Mouse (Mus musculus) C2C12 (cell line): Measurements from ENCODE around the gene Ccdc80. TPM values are rescaled to one million over a fixed set of nuclear protein-coding genes. Genes with fewer than 3 reads are reported as not detected.
A peak's percentile ranks its signal among the peaks of the same experiment; 100 is the strongest.

Experiments
- H3K27me3 ChIP-seq: one replicate; pipeline ENCODE4 v1.6.1; 2011; ENCODE audit not compliant: control insufficient read depth, insufficient read depth, insufficient read length
- H3K36me3 ChIP-seq: one replicate; pipeline ENCODE4 v1.6.1; 2011; ENCODE audit not compliant: control insufficient read depth, insufficient read depth
- H3K4me3 ChIP-seq: one replicate; pipeline ENCODE4 v1.5.1; 2011; ENCODE audit warnings: mild to moderate bottlenecking, control low read depth; ENCODE audit not compliant: poor library complexity, insufficient read depth, severe bottlenecking
- H3K79me2 ChIP-seq: one replicate; pipeline ENCODE4 v1.6.1; 2011; ENCODE audit not compliant: control insufficient read depth, insufficient read depth
- H3K79me3 ChIP-seq: one replicate; pipeline ENCODE4 v1.6.1; 2011; ENCODE audit warnings: low read depth, control low read depth
- H3ac ChIP-seq: one replicate; pipeline ENCODE3; 2011; ENCODE audit warnings: low read depth; ENCODE audit not compliant: control insufficient read depth, insufficient read length
- CEBPB ChIP-seq: IDR thresholded peaks from one replicate; pipeline ENCODE4 v1.6.1; 2011; ENCODE audit warnings: low read depth, mild to moderate bottlenecking, control low read depth, moderate library complexity
- CTCF ChIP-seq: IDR thresholded peaks from one replicate; pipeline ENCODE4 v1.5.1; 2011; ENCODE audit not compliant: control insufficient read depth, insufficient read depth, insufficient read length
- FOSL1 ChIP-seq: IDR thresholded peaks from one replicate; pipeline ENCODE4 v1.8.0; 2011; ENCODE audit warnings: mild to moderate bottlenecking, low read length; ENCODE audit not compliant: poor library complexity, insufficient read depth, severe bottlenecking
- MAX ChIP-seq: IDR thresholded peaks from one replicate; pipeline ENCODE4 v1.6.1; 2011; ENCODE audit warnings: mild to moderate bottlenecking, control low read depth
- MYOD1 ChIP-seq: IDR thresholded peaks from one replicate; pipeline ENCODE4 v1.6.1; 2011; ENCODE audit warnings: low read depth; ENCODE audit not compliant: control insufficient read depth, insufficient read length
- MYOG ChIP-seq: IDR thresholded peaks from one replicate; pipeline ENCODE4 v1.6.1; 2011; ENCODE audit not compliant: control insufficient read depth, insufficient read length; ENCODE audit errors: extremely low read depth
- USF1 ChIP-seq: IDR thresholded peaks from one replicate; pipeline ENCODE4 v1.6.1; 2011; ENCODE audit warnings: low read depth, mild to moderate bottlenecking, control low read depth, moderate library complexity
- polyA plus RNA-seq: library from polyadenylated mRNA; unstranded; fragments of >200 nt; fragmentation: generic; extraction: Trizol; gene quantifications from one replicate; pipeline ENCODE4 v1.2.1, GENCODE M21; 2012; ENCODE audit warnings: missing spikeins

The Ccdc80 gene
- polyA plus RNA-seq, 1 experiment: 5.8 TPM

DNA sequence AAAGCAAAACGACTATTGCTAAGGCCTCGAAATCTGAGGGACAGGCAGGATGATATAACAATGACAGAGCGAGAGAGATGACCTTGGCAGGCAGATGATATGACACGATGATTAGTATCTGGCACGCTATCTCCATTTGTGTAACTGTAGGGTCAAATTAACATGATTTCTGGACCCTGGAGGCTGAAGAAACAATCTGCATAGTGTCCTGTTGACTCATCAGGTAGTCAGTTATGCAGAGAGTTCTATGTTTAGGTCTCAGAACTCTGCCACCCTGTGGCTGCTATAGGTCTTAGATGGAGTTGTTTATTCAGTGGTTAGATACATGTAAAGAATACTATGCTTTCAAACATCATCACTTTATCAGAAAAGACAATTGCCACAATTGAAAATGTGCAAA is 48.5 kb downstream of the Ccdc80 start:
- peaks cover 31% of the 10 kb centered on the region for H3K36me3 ChIP-seq
- H3ac ChIP-seq: no peak overlapping the region
- no peaks in the 10 kb centered on the region for H3K79me3 ChIP-seq

DNA sequence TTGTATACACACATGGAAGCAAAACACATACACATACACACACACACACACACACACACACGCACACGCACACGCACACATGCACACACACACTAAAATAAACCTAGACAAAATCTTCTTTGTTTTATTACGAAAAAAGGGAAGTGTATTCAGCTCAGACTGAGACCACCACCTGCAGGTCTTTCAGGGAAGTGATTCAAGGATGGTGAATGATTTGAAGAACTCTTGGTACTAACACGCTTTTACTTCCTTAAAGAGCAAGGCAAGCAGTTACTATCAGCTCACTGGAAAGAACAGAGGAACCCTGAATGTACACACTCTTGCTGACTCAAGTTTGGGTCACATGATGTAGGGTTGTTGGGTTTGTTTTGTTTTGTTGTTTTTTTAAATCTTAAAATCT is 49.4 kb downstream of the Ccdc80 start:
- no peak for TF ChIP-seq MAX
- TF ChIP-seq MYOD1: no peak
- no peak for TF ChIP-seq CEBPB
- TF ChIP-seq USF1: no peak
- TF ChIP-seq CTCF: no peak
- TF ChIP-seq MYOG: no peak
- no peak for TF ChIP-seq FOSL1
- no peaks in the 10 kb centered on the region for H3K27me3 ChIP-seq
- peaks cover 31% of the 10 kb centered on the region for H3K36me3 ChIP-seq
- H3K79me2 ChIP-seq: no peaks in the 10 kb centered on the region
- no peaks in the 10 kb centered on the region for H3K79me3 ChIP-seq
- H3K4me3 ChIP-seq: no peak overlapping the region
- H3ac ChIP-seq: no peak overlapping the region

More for the DNA sequence above, 48.5 kb downstream of the Ccdc80 start:
- Histone ChIP-seq H3K27me3 (no peaks in the 10 kb centered on the region), H3K4me3 (no peak overlapping the region), H3K79me2 (no peaks in the 10 kb centered on the region)
- peak; percentile 29 for TF ChIP-seq CEBPB
- no peak for TF ChIP-seq CTCF

DNA sequence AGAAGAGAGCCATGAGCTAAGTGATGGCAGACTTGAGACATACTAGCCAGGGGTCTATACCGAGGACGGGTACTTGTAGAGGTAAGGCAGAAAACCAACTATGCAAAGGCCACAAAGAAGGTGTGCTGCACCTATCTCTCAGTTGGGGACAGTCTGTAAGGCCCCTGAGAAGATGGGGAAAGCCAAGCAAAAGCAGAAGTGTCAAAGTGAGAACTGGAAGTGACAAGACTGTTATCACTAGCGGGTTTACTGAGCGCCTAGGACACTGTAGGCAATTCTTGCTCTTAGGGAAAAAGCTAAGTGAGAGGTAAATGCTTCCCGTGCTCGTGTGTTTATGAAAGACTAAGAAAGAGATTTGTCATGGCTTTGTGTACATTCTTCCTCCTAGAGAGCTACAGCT is 51.9 kb downstream of the Ccdc80 start:
- no peak for TF ChIP-seq MYOD1
- no peak for TF ChIP-seq MAX
- no peak for TF ChIP-seq FOSL1
- no peak for TF ChIP-seq MYOG
- TF ChIP-seq USF1: no peak
- no peak for TF ChIP-seq CTCF
- TF ChIP-seq CEBPB: no peak
- Histone ChIP-seq H3K79me3 (no peaks in the 10 kb centered on the region), H3K36me3 (peaks cover 27% of the 10 kb centered on the region), H3ac (no peak overlapping the region), H3K4me3 (no peak overlapping the region), H3K27me3 (no peaks in the 10 kb centered on the region), H3K79me2 (no peaks in the 10 kb centered on the region)

DNA sequence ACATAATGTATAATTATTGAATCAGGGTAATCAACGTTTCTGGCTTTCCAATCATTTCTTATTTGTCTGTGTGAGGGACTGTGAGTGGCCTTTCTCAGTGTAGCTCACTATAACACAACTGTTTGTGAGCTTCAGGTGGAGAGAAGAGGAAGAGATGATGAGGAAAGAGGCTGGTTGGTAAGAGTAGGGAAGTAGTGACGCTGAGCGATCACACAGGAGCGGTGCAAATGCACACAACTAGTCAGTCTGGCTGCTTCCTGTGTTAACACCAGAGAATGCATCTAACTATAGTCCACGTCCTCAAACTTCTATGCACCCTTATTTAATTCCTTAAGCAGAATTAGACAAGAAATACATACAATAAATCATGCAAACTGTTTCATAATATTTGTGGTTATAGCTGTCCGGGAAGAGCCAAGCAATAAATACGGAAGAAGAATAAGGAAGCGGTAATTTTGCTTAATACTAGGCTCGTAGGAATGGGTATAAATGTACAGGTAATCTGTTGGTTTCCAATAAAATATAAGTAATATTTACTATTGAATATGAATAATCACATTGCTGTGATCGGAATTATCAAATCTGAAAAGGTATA is 55.4 kb downstream of the Ccdc80 start:
- Histone ChIP-seq H3K79me2 (no peaks in the 10 kb centered on the region), H3K27me3 (no peaks in the 10 kb centered on the region), H3K36me3 (peaks cover 26% of the 10 kb centered on the region), H3K4me3 (no peak overlapping the region), H3ac (no peak overlapping the region), H3K79me3 (no peaks in the 10 kb centered on the region)
- no peak for TF ChIP-seq CEBPB
- TF ChIP-seq MYOG: no peak
- TF ChIP-seq USF1: no peak
- no peak for TF ChIP-seq CTCF
- no peak for TF ChIP-seq MYOD1
- TF ChIP-seq MAX: no peak
- no peak for TF ChIP-seq FOSL1

DNA sequence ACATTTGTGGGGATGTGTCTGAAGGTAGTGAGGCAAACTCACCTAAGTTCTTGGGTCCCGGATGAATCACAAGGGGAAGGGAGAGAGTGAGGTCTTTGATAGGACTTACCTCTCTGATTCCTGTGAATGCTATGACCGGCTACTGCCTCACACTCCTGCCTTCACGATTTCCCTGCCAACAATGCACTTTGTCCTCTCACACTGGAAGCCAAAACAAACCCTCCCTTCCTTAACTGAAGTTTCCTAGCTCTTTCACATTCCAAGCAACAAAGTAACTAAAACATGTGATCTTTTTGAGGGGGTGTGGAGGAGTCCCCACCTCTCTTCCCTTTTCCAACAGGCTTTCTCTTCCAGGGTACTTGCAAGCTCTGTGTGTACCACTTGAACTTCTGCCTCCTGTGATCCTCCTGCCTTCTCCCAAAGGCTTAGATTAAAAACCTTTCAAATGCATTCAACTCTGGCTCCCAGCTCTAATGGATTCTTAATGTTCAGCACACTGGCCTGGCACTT is 61.6 kb downstream of the Ccdc80 start:
- TF ChIP-seq FOSL1 (no peak), MAX (no peak)
- no peak overlapping the region for H3K4me3 ChIP-seq
- H3K27me3 ChIP-seq: no peaks in the 10 kb centered on the region
- H3K79me2 ChIP-seq: peaks cover 19% of the 10 kb centered on the region
- H3K79me3 ChIP-seq: peaks cover 10% of the 10 kb centered on the region
- H3K36me3 ChIP-seq: peaks cover 10% of the 10 kb centered on the region
- H3ac ChIP-seq: no peak overlapping the region

DNA sequence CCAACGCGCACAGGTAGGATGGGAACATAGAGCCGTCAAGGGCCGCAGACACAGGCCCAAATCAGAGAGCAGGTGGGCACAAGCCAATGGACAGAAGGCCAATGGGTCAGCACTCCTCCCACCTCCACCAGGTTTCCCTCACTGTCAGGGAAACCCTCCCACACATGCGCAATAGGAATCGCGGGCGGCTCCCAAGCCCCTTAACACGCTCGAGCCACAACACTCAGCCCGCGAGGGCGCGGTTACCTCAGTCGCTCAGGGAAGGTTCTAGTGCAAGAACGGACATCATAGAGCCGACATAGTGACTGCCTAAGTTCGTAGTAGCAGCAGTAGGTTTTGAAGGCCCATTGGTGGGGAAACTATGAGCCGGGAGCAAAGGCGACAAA is 64.9 kb downstream of the Ccdc80 start:
- H3ac ChIP-seq: peak overlapping the region; percentile 71
- peaks cover 43% of the 10 kb centered on the region for H3K79me2 ChIP-seq
- H3K27me3 ChIP-seq: no peaks in the 10 kb centered on the region
- H3K4me3 ChIP-seq: peak overlapping the region; percentile 96
- peaks cover 18% of the 10 kb centered on the region for H3K36me3 ChIP-seq
- H3K79me3 ChIP-seq: peaks cover 20% of the 10 kb centered on the region
- TF ChIP-seq USF1 (no peak), MAX (no peak), MYOD1 (no peak), CEBPB (no peak), MYOG (no peak)
